ENCODE assay signal across 10 mouse cellular contexts in the genomic region with DNA sequence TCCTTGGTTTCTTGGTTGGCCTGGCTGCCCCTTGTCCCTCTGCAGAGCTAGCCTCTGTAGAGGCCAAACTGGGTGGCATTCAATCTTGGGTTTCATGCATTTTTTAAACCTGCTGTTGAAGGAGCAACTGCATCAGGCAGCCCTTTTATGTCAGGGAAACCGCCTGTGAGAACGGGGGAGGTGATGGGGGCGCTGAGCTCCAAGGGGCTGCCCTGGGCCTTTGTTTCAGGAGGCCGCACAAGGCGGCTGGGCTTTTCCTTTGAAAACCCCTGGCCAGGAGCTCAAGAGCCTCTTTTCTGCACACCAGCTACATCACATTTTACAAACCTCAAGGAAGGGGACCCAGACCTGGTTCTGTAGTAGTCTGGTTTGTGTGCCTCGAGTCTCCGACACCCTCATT. TPM values are rescaled to one million over a fixed set of nuclear protein-coding genes. Genes with fewer than 3 reads are reported as not detected.
A peak's percentile ranks its signal among the peaks of the same experiment; 100 is the strongest.
DNase-seq lines count a peak whose midpoint lies in the region; ATAC-seq and TF ChIP-seq lines count a peak whose summit lies in the region.
"Had no signal": no experiment of that assay in that cellular context is flagged by ENCODE, and none has a peak within 500 bp of the region (broad histone marks: within the 10 kb centered on the region; RNA-seq: fewer than 3 reads in every experiment).

No protein-coding gene starts in this region.

- peaks cover 7% of the 10 kb centered on the region; the same call in 1 of the 2 replicates for H3K27me3 ChIP-seq in heart, postnatal 0 days (ENCODE audit: control insufficient read depth, insufficient read depth, low read length)
- H3K27me3 ChIP-seq in embryonic facial prominence, embryonic 12.5 days = no peaks in the 10 kb centered on the region
- H3K27me3 ChIP-seq in limb, embryonic 10.5 days (ENCODE audit: low read depth, poor library complexity, severe bottlenecking) = peaks cover 18% of the 10 kb centered on the region; the same call in 1 of the 2 replicates
- H3K27me3 ChIP-seq in neural tube, embryonic 14.5 days (ENCODE audit: control insufficient read depth, insufficient read depth, low read length) = peaks cover 6% of the 10 kb centered on the region; the same call in 1 of the 2 replicates

- no peak for DNase-seq in heart, postnatal 0 days (ENCODE audit: low spot score)
- DNase-seq in heart, adult 9 months (ENCODE audit: low spot score in 2 of 2) = no peak
- DNase-seq in limb, embryonic 10.5 days (ENCODE audit: low spot score) = peak; percentile 64
- DNase-seq in right cerebral cortex, adult 18-20 months = no peak
- DNase-seq: layer of hippocampus, postnatal 36 days had no signal

- H3K36me3 ChIP-seq in heart, postnatal 0 days (replicated peaks; ENCODE audit: control insufficient read depth, insufficient read depth, low read length) = no peaks in the 10 kb centered on the region
- no peaks in the 10 kb centered on the region for H3K36me3 ChIP-seq in embryonic facial prominence, embryonic 12.5 days
- H3K36me3 ChIP-seq in limb, embryonic 10.5 days = no peaks in the 10 kb centered on the region
- H3K36me3 ChIP-seq in neural tube, embryonic 14.5 days (ENCODE audit: control insufficient read depth, insufficient read depth, low read length) = no peaks in the 10 kb centered on the region

- ATAC-seq in heart, postnatal 0 days (ENCODE audit: insufficient read depth, low read depth) = no peak
- no peak for ATAC-seq in embryonic facial prominence, embryonic 12.5 days (ENCODE audit: insufficient number of reproducible peaks, insufficient read depth, low FRiP score, low TSS enrichment)
- ATAC-seq in neural tube, embryonic 14.5 days (ENCODE audit: low read depth) = no peak
- no peak for ATAC-seq in cerebellum, adult (ENCODE audit: insufficient number of reproducible peaks, low FRiP score, low TSS enrichment)
- ATAC-seq in activated CD4-positive, CD25-positive, alpha-beta regulatory T cell, adult 4 months = no peak
- ATAC-seq: CD4-positive, CD25-positive, alpha-beta regulatory T cell, adult 4 months had no signal

- H3K4me2 ChIP-seq in heart, postnatal 0 days (ENCODE audit: low read depth, low read length) = peak overlapping the region; percentile 16; the same call in 1 of the 2 replicates
- no peak overlapping the region for H3K4me2 ChIP-seq in embryonic facial prominence, embryonic 12.5 days (replicated peaks)
- peak overlapping the region; percentile 12; the same call in 1 of the 2 replicates for H3K4me2 ChIP-seq in neural tube, embryonic 14.5 days (ENCODE audit: low read depth, low read length)

- no peaks in the 10 kb centered on the region for H3K9me3 ChIP-seq in heart, postnatal 0 days (replicated peaks; ENCODE audit: control insufficient read depth, low read length)
- H3K9me3 ChIP-seq in embryonic facial prominence, embryonic 12.5 days = no peaks in the 10 kb centered on the region
- H3K9me3 ChIP-seq in limb, embryonic 10.5 days (replicated peaks) = no peaks in the 10 kb centered on the region
- no peaks in the 10 kb centered on the region for H3K9me3 ChIP-seq in neural tube, embryonic 14.5 days (ENCODE audit: control insufficient read depth, low read length)

- TF ChIP-seq EP300 in heart, postnatal 0 days (IDR thresholded peaks at IDR 0.05; ENCODE audit: low read depth) = no peak

- TF ChIP-seq CTCF in heart, postnatal 0 days (IDR thresholded peaks at IDR 0.05; ENCODE audit: low read depth) = no peak

- H3K9ac ChIP-seq in heart, postnatal 0 days (replicated peaks; ENCODE audit: low read depth, low read length) = no peak overlapping the region
- no peak overlapping the region for H3K9ac ChIP-seq in embryonic facial prominence, embryonic 12.5 days
- 0 out of 2 replicates have a peak overlapping the region, but pooled peaks have one; percentile 21 for H3K9ac ChIP-seq in neural tube, embryonic 14.5 days (replicated peaks; ENCODE audit: low read depth, low read length)

- 46% methylated on average over 7 of the region's 7 CpGs for WGBS in heart, postnatal 0 days
- WGBS in embryonic facial prominence, embryonic 12.5 days = 12% methylated on average over 7 of the region's 7 CpGs
- WGBS in limb, embryonic 10.5 days = 26% methylated on average over 7 of the region's 7 CpGs
- 5% methylated on average over 7 of the region's 7 CpGs for WGBS in neural tube, embryonic 14.5 days

- H3K27ac ChIP-seq in heart, postnatal 0 days (ENCODE audit: low read depth) = 0 out of 2 replicates have a peak overlapping the region, but pooled peaks have one; percentile 9
- peak overlapping the region; percentile 66 for H3K27ac ChIP-seq in embryonic facial prominence, embryonic 12.5 days
- peak overlapping the region; percentile 88 for H3K27ac ChIP-seq in limb, embryonic 10.5 days
- peak overlapping the region; percentile 28; the same call in 1 of the 2 replicates for H3K27ac ChIP-seq in neural tube, embryonic 14.5 days (ENCODE audit: low read depth, low read length)

- no peaks in the 10 kb centered on the region for H3K4me1 ChIP-seq in heart, postnatal 0 days (ENCODE audit: control insufficient read depth, insufficient read depth)
- peaks cover 24% of the 10 kb centered on the region for H3K4me1 ChIP-seq in embryonic facial prominence, embryonic 12.5 days
- H3K4me1 ChIP-seq in limb, embryonic 10.5 days = peaks cover 45% of the 10 kb centered on the region
- peaks cover 12% of the 10 kb centered on the region; the same call in 1 of the 2 replicates for H3K4me1 ChIP-seq in neural tube, embryonic 14.5 days (ENCODE audit: control insufficient read depth, insufficient read depth, low read length)

- H3K4me3 ChIP-seq in heart, postnatal 0 days (ENCODE audit: low read depth, low read length) = 0 out of 2 replicates have a peak overlapping the region, but pooled peaks have one; percentile 2
- H3K4me3 ChIP-seq in embryonic facial prominence, embryonic 12.5 days = no peak overlapping the region
- H3K4me3 ChIP-seq in limb, embryonic 10.5 days = 0 out of 2 replicates have a peak overlapping the region, but pooled peaks have one; percentile 4
- H3K4me3 ChIP-seq in neural tube, embryonic 14.5 days (ENCODE audit: low read depth, low read length) = no peak overlapping the region

RNA-seq across cellular contexts. Expression of a gene that starts 25.6 kb away (rescaled TPM):
- total RNA-seq in heart, postnatal 0 days (2014; rRNA removed; ENCODE audit: low replicate concordance) = 3.9 TPM in 1 of 2 replicates, not detected in the other
- polyA plus RNA-seq in heart, postnatal 0 days (2015; fragmentation: Nextera tagmentation; extraction: Ambion mirVana) = 0.26 and 0.41 TPM in 2 replicates
- 0.60 and 1.0 TPM in 2 replicates for polyA plus RNA-seq in embryonic facial prominence, embryonic 12.5 days (2016; fragmentation: Nextera tagmentation; extraction: Ambion mirVana)
- polyA plus RNA-seq in limb, embryonic 10.5 days (2016; fragmentation: Nextera tagmentation; extraction: Ambion mirVana) = 1.0 and 1.1 TPM in 2 replicates
- 0.99 and 1.1 TPM in 2 replicates for polyA plus RNA-seq in neural tube, embryonic 14.5 days (2014; fragmentation: Nextera tagmentation; extraction: Ambion mirVana)
- polyA plus RNA-seq in activated CD4-positive, CD25-positive, alpha-beta regulatory T cell, adult 4 months (2017; shearing (Covaris generic)) = 100 to 1,000 TPM; 370 TPM
- total RNA-seq: layer of hippocampus, postnatal 36 days had no signal

RNA-seq across cellular contexts. Expression of a gene that starts 50.6 kb away (rescaled TPM):
- total RNA-seq in heart, postnatal 0 days (2014; rRNA removed; ENCODE audit: low replicate concordance) = 29.1 and 32.4 TPM in 2 replicates
- 62.1 and 75.2 TPM in 2 replicates for polyA plus RNA-seq in heart, postnatal 0 days (2015; fragmentation: Nextera tagmentation; extraction: Ambion mirVana)
- 41.5 and 46.2 TPM in 2 replicates for polyA plus RNA-seq in embryonic facial prominence, embryonic 12.5 days (2016; fragmentation: Nextera tagmentation; extraction: Ambion mirVana)
- polyA plus RNA-seq in limb, embryonic 10.5 days (2016; fragmentation: Nextera tagmentation; extraction: Ambion mirVana) = 31.5 and 36.0 TPM in 2 replicates
- polyA plus RNA-seq in neural tube, embryonic 14.5 days (2014; fragmentation: Nextera tagmentation; extraction: Ambion mirVana) = 39.7 and 43.0 TPM in 2 replicates
- 10 to 100 TPM; 24.1 to 24.2 TPM for polyA plus RNA-seq in activated CD4-positive, CD25-positive, alpha-beta regulatory T cell, adult 4 months (2017; shearing (Covaris generic))

Comparison
In these comparisons a context has a peak if more than half of its experiments do, and no peak if none do; other contexts are left out.
1. H3K27ac ChIP-seq: peak in every context shown above with its lines; median percentile 88 in limb, embryonic 10.5 days; 66 in embryonic facial prominence, embryonic 12.5 days; 28 in neural tube, embryonic 14.5 days; 9 in heart, postnatal 0 days.
2. H3K4me3 ChIP-seq: peak in heart, postnatal 0 days (single experiment) and limb, embryonic 10.5 days (single experiment); none in embryonic facial prominence, embryonic 12.5 days (single experiment) and neural tube, embryonic 14.5 days (single experiment).
3. RNA of a gene that starts 25.6 kb away (polyA plus RNA-seq): 370 TPM in activated CD4-positive, CD25-positive, alpha-beta regulatory T cell, adult 4 months; 0.99 to 1.1 TPM in neural tube, embryonic 14.5 days, 1.0 to 1.1 TPM in limb, embryonic 10.5 days, 0.60 to 1.0 TPM in embryonic facial prominence, embryonic 12.5 days and 0.26 to 0.41 TPM in heart, postnatal 0 days; every median in the first group is over 100 times any median in the second.